Mouse (Mus musculus): Measurements from ENCODE around the gene Hdac9. TPM values are rescaled to one million over a fixed set of nuclear protein-coding genes. Genes with fewer than 3 reads are reported as not detected.

Gene Hdac9
- total RNA-seq, 2 experiments from 2014 or later = 53.9 to 60.0 TPM

GRCm38 (mm10) chr12:34808180-34808579 lies 108.7 kb downstream of the Hdac9 start:
- no peak for DNase-seq (ENCODE audit: low spot score in 2 of 2)

- DNase-seq (ENCODE audit: low spot score in 2 of 2) = no peak
Measured at GRCm38 (mm10) chr12:34806528-34806927, 110.4 kb downstream of the Hdac9 start.

GRCm38 (mm10) chr12:34803721-34804120 lies 113.2 kb downstream of the Hdac9 start:
- no peak for DNase-seq (ENCODE audit: low spot score in 2 of 2)

- no peak for DNase-seq (ENCODE audit: low spot score in 2 of 2)
Measured at GRCm38 (mm10) chr12:34802308-34802707, 114.6 kb downstream of the Hdac9 start.

- no peak for DNase-seq (ENCODE audit: low spot score in 2 of 2)
Measured at GRCm38 (mm10) chr12:34801752-34802151, 115.1 kb downstream of the Hdac9 start.

GRCm38 (mm10) chr12:34797389-34797788 lies 119.5 kb downstream of the Hdac9 start:
- no peak for DNase-seq (ENCODE audit: low spot score in 2 of 2)

GRCm38 (mm10) chr12:34795487-34795886 lies 121.4 kb downstream of the Hdac9 start:
- DNase-seq (ENCODE audit: low spot score in 2 of 2) = no peak

GRCm38 (mm10) chr12:34792113-34792452 lies 124.8 kb downstream of the Hdac9 start:
- no peak for DNase-seq (ENCODE audit: low spot score in 2 of 2)

GRCm38 (mm10) chr12:34791213-34792112 lies 125.4 kb downstream of the Hdac9 start:
- no peak for DNase-seq (ENCODE audit: low spot score in 2 of 2)

GRCm38 (mm10) chr12:34789031-34789982 lies 127.6 kb downstream of the Hdac9 start:
- no peak for DNase-seq (ENCODE audit: low spot score in 2 of 2)

- no peak for DNase-seq (ENCODE audit: low spot score in 2 of 2)
Measured at GRCm38 (mm10) chr12:34787380-34787779, 129.5 kb downstream of the Hdac9 start.

- no peak for DNase-seq (ENCODE audit: low spot score in 2 of 2)
Measured at GRCm38 (mm10) chr12:34783574-34783973, 133.3 kb downstream of the Hdac9 start.

- DNase-seq (ENCODE audit: low spot score in 2 of 2) = no peak
Measured at GRCm38 (mm10) chr12:34779368-34779957, 137.4 kb downstream of the Hdac9 start.

- DNase-seq (ENCODE audit: low spot score in 2 of 2) = no peak
Measured at GRCm38 (mm10) chr12:34776170-34776569, 140.7 kb downstream of the Hdac9 start.

- no peak for DNase-seq (ENCODE audit: low spot score in 2 of 2)
Measured at GRCm38 (mm10) chr12:34774071-34774470, 142.8 kb downstream of the Hdac9 start.

- DNase-seq (ENCODE audit: low spot score in 2 of 2) = no peak
Measured at GRCm38 (mm10) chr12:34767226-34767775, 149.6 kb downstream of the Hdac9 start.

- no peak for DNase-seq (ENCODE audit: low spot score in 2 of 2)
Measured at GRCm38 (mm10) chr12:34747266-34747665, 169.6 kb downstream of the Hdac9 start.

GRCm38 (mm10) chr12:34725204-34725603 lies 191.7 kb downstream of the Hdac9 start:
- DNase-seq (ENCODE audit: low spot score in 2 of 2) = no peak

- DNase-seq (ENCODE audit: low spot score in 2 of 2) = no peak
Measured at GRCm38 (mm10) chr12:34724274-34724673, 192.6 kb downstream of the Hdac9 start.

GRCm38 (mm10) chr12:34722831-34723490 lies 193.9 kb downstream of the Hdac9 start:
- DNase-seq (ENCODE audit: low spot score in 2 of 2) = no peak

- DNase-seq (ENCODE audit: low spot score in 2 of 2) = no peak
Measured at GRCm38 (mm10) chr12:34720906-34721305, 196.0 kb downstream of the Hdac9 start.

All from layer of hippocampus, postnatal 10 days (tissue).